Mouse (Mus musculus): Measurements from ENCODE around the gene Mlec.

GRCm38 (mm10) chr5:115179596-115179995 is 21.6 kb upstream of the Mlec start:
- TF ChIP-seq GATA1 (IDR thresholded peaks at IDR 0.05; ENCODE audit: borderline replicate concordance, low read length): no peak
- no peak for TF ChIP-seq FLI1 (IDR thresholded peaks at IDR 0.05; ENCODE audit: low read length)

All from megakaryocyte, embryonic 14.5 days (primary cell).